Mouse (Mus musculus): ENCODE measurements around the gene Cpd. TPM values are rescaled to one million over a fixed set of nuclear protein-coding genes. Genes with fewer than 3 reads are reported as not detected.
"Not testable (repeated sequence)": the region's sequence is repeated elsewhere in the genome, so short reads cannot be mapped to it uniquely, and the experiment has no call there.

Cpd gene
- total RNA-seq, 2 experiments from 2014 or later: 61.3 to 63.9 TPM

- DNase-seq (ENCODE audit: low spot score in 2 of 2): no peak
Measured at GRCm38 (mm10) chr11:76848081-76848480, 1.3 kb upstream of the Cpd start.

- no peak for DNase-seq (ENCODE audit: low spot score in 2 of 2)
Measured at GRCm38 (mm10) chr11:76847354-76847753, 536 bp upstream of the Cpd start.

- no peak for DNase-seq (ENCODE audit: low spot score in 2 of 2)
Measured at GRCm38 (mm10) chr11:76846011-76846877, 574 bp downstream of the Cpd start.

GRCm38 (mm10) chr11:76845275-76845980, 1.4 kb downstream of the Cpd start:
- peak in 1 of 2 experiments; percentile 53 for DNase-seq (ENCODE audit: low spot score in 2 of 2)

GRCm38 (mm10) chr11:76838573-76838972, 8.2 kb downstream of the Cpd start:
- no peak for DNase-seq (ENCODE audit: low spot score in 2 of 2)

- DNase-seq (ENCODE audit: low spot score in 2 of 2): peak in 1 of 2 experiments; percentile 46
Measured at GRCm38 (mm10) chr11:76836317-76836716, 10.5 kb downstream of the Cpd start.

- DNase-seq (ENCODE audit: low spot score in 2 of 2): no peak
Measured at GRCm38 (mm10) chr11:76835868-76836267, 10.9 kb downstream of the Cpd start.

- DNase-seq (ENCODE audit: low spot score in 2 of 2): no peak
Measured at GRCm38 (mm10) chr11:76834665-76835064, 12.2 kb downstream of the Cpd start.

GRCm38 (mm10) chr11:76824885-76825265, 21.9 kb downstream of the Cpd start:
- DNase-seq (ENCODE audit: low spot score in 2 of 2): peak in 1 of 2 experiments; percentile 66

- no peak for DNase-seq (ENCODE audit: low spot score in 2 of 2)
Measured at GRCm38 (mm10) chr11:76824238-76824884, 22.5 kb downstream of the Cpd start.

- no peak for DNase-seq (ENCODE audit: low spot score in 2 of 2)
Measured at GRCm38 (mm10) chr11:76823641-76824040, 23.2 kb downstream of the Cpd start.

- no peak for DNase-seq (ENCODE audit: low spot score in 2 of 2)
Measured at GRCm38 (mm10) chr11:76821353-76821752, 25.5 kb downstream of the Cpd start.

- no peak for DNase-seq (ENCODE audit: low spot score in 2 of 2)
Measured at GRCm38 (mm10) chr11:76817664-76818063, 29.2 kb downstream of the Cpd start.

- peak in 1 of 2 experiments; percentile 26 for DNase-seq (ENCODE audit: low spot score in 2 of 2)
Measured at GRCm38 (mm10) chr11:76810706-76811495, 35.9 kb downstream of the Cpd start.

GRCm38 (mm10) chr11:76809450-76809849, 37.4 kb downstream of the Cpd start:
- DNase-seq (ENCODE audit: low spot score in 2 of 2): peak in 1 of 2 experiments; percentile 79

- no peak for DNase-seq (ENCODE audit: low spot score in 2 of 2)
Measured at GRCm38 (mm10) chr11:76808550-76808949, 38.3 kb downstream of the Cpd start.

- DNase-seq (ENCODE audit: low spot score in 2 of 2): no peak
Measured at GRCm38 (mm10) chr11:76807007-76807679, 39.7 kb downstream of the Cpd start.

- DNase-seq (ENCODE audit: low spot score in 2 of 2): no peak
Measured at GRCm38 (mm10) chr11:76806026-76806425, 40.8 kb downstream of the Cpd start.

GRCm38 (mm10) chr11:76805072-76805471, 41.7 kb downstream of the Cpd start:
- DNase-seq (ENCODE audit: low spot score in 2 of 2): not testable (repeated sequence)

- no peak for DNase-seq (ENCODE audit: low spot score in 2 of 2)
Measured at GRCm38 (mm10) chr11:76803266-76803665, 43.6 kb downstream of the Cpd start.

Measured in layer of hippocampus, adult 18-20 months (tissue).